Mouse (Mus musculus) yolk sac, embryonic 10.5 days (tissue): ENCODE measurements around the gene 1700012B09Rik.

Experiments
- DNase-seq: peaks from one replicate; pipeline ENCODE4 v3.0.0-alpha.2; 2017; ENCODE audit warnings: low spot score

The 1700012B09Rik gene

GRCm38 (mm10) chr9:14730941-14731541, 39.8 kb downstream of the 1700012B09Rik start:
- DNase-seq = no peak

- no peak for DNase-seq
Observed at GRCm38 (mm10) chr9:14728365-14728764, 42.5 kb downstream of the 1700012B09Rik start.

GRCm38 (mm10) chr9:14726629-14727028, 44.2 kb downstream of the 1700012B09Rik start:
- DNase-seq = no peak

- no peak for DNase-seq
Observed at GRCm38 (mm10) chr9:14726005-14726404, 44.8 kb downstream of the 1700012B09Rik start.

GRCm38 (mm10) chr9:14724755-14725420, 45.9 kb downstream of the 1700012B09Rik start:
- DNase-seq = no peak

- DNase-seq = no peak
Observed at GRCm38 (mm10) chr9:14721610-14722009, 49.2 kb downstream of the 1700012B09Rik start.

GRCm38 (mm10) chr9:14720384-14720783, 50.4 kb downstream of the 1700012B09Rik start:
- no peak for DNase-seq

GRCm38 (mm10) chr9:14718332-14718691, 52.5 kb downstream of the 1700012B09Rik start:
- no peak for DNase-seq

- no peak for DNase-seq
Observed at GRCm38 (mm10) chr9:14717689-14718331, 53.0 kb downstream of the 1700012B09Rik start.

- DNase-seq = no peak
Observed at GRCm38 (mm10) chr9:14715258-14715657, 55.6 kb downstream of the 1700012B09Rik start.

- DNase-seq = no peak
Observed at GRCm38 (mm10) chr9:14710910-14711309, 59.9 kb downstream of the 1700012B09Rik start.
